Mouse (Mus musculus) heart, adult 2 months (tissue): ENCODE measurements around the gene B3galt6. TPM values are rescaled to one million over a fixed set of nuclear protein-coding genes. Genes with fewer than 3 reads are reported as not detected.

Experiments used
- DNase-seq, 2 experiments: peaks; one replicate each; pipeline ENCODE4 v3.0.0; 2021
- H3K27ac ChIP-seq: fragments of 200-600 bp; 2 replicates; pipeline ENCODE4 v1.8.1; 2022
- H3K27me3 ChIP-seq: fragments of 200-500 bp; 2 replicates; pipeline ENCODE4 v1.6.1; 2012; ENCODE audit warnings: mild to moderate bottlenecking, low read length, inconsistent platforms, mixed read lengths; ENCODE audit not compliant: control insufficient read depth, insufficient read depth
- H3K36me3 ChIP-seq: fragments of 200-500 bp; 2 replicates; pipeline ENCODE4 v1.6.1; 2012; ENCODE audit warnings: low read length, inconsistent platforms; ENCODE audit not compliant: control insufficient read depth, insufficient read depth
- H3K4me1 ChIP-seq: fragments of 200-500 bp; 2 replicates; pipeline ENCODE4 v1.6.1; 2011; ENCODE audit warnings: low read length; ENCODE audit not compliant: control insufficient read depth, insufficient read depth
- H3K4me3 ChIP-seq: fragments of 200-600 bp; 2 replicates; pipeline ENCODE4 v1.8.1; 2022
- H3K79me2 ChIP-seq: fragments of 200-500 bp; replicated peaks from 2 replicates; pipeline ENCODE4 v1.6.1; 2012; ENCODE audit warnings: mild to moderate bottlenecking, inconsistent platforms, low read length, moderate library complexity, mixed read lengths; ENCODE audit not compliant: control insufficient read depth, insufficient read depth
- H3K9ac ChIP-seq: fragments of 200-500 bp; 2 replicates; pipeline ENCODE4 v1.6.1; 2012; ENCODE audit warnings: low read depth, mild to moderate bottlenecking, control low read depth, inconsistent platforms, low read length, mixed read lengths
- CTCF ChIP-seq: fragments of 200-600 bp; IDR thresholded peaks from 2 replicates; pipeline ENCODE4 v1.8.1; 2022; ENCODE audit warnings: antibody characterized with exemption, mild to moderate bottlenecking, moderate library complexity
- EP300 ChIP-seq: fragments of 200-500 bp; IDR thresholded peaks from 2 replicates; pipeline ENCODE4 v1.6.1; 2011; ENCODE audit warnings: low read depth, low read length, control low read depth; ENCODE audit not compliant: insufficient read depth
- POLR2A ChIP-seq: fragments of 200-500 bp; IDR thresholded peaks from 2 replicates; pipeline ENCODE4 v1.6.1; 2011; ENCODE audit warnings: mild to moderate bottlenecking, low read depth, low read length, control low read depth; ENCODE audit not compliant: insufficient read depth
- WGBS: fragments of 180-500 bp; shearing (Covaris S2); methylation state at CpG from one replicate; pipeline ENCODE4 v1.1.7; 2018; 5-methylcytosine and 5-hydroxymethylcytosine counted together
- intact Hi-C: fragments of 180-260 bp; cut with DNase I; formaldehyde crosslinking; loops from one replicate; pipeline ENCODE4 v1.15.1; 2025
- polyA plus RNA-seq: library from polyadenylated mRNA; depleted of rRNA; stranded (reverse); fragments of >200 nt; gene quantifications from 2 replicates; pipeline ENCODE4 v1.2.3, GENCODE M21; 2012
- total RNA-seq, 2 experiments: library from RNA; stranded (reverse); gene quantifications; 2 replicates each; pipeline ENCODE4 v1.2.3; 2021

The B3galt6 gene
- total and polyA plus RNA-seq, 3 experiments = 2.5 to 3.0 (median 2.7) TPM

GRCm38 (mm10) chr4:155991211-155991907 is 1.1 kb downstream of the B3galt6 start:
- intact Hi-C loops = loop anchor here (1.0 to 5.0 kb wide), 5 partner anchors 33 to 124 kb away; partner anchors contain the start of genes 9430015G10Rik, Cptp, Ints11 and Ube2j2
- 79% methylated on average over 22 of the region's 22 CpGs for WGBS
- DNase-seq = peak in 1 of 2 experiments; percentile 8
- Histone ChIP-seq H3K36me3 (peaks cover 4% of the 10 kb centered on the region; the same call in 1 of the 2 replicates), H3K27me3 (no peaks in the 10 kb centered on the region), H3K4me1 (peaks cover 8% of the 10 kb centered on the region), H3K79me2 (peaks cover 5% of the 10 kb centered on the region; the same call in 1 of the 2 replicates), H3K4me3 (peak overlapping the region; percentile 68), H3K9ac (peak overlapping the region; percentile 94), H3K27ac (no peak overlapping the region)
- TF ChIP-seq CTCF = no peak
- no peak for TF ChIP-seq POLR2A
- TF ChIP-seq EP300 = no peak

DNA sequence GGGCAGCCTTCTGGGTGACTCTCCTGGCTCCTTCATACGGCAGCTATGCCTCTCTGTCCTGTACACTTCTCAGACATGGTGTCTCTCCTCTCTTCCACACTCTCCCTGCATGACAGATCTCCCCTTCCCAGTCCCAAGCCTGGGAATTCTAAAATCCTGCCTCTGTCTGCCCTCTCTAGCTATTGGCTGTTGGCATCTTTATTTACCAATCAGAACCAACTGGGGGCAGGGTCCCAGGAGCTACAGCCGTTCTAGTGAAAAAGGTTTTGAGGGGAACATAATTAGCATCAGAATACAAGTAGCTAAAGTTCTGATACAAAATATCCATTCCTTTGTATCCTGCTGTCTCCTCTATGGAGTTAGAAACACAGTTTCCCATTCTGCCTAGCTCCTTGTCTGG is 8.7 kb downstream of the B3galt6 start:
- intact Hi-C loops = no loop called here
- TF ChIP-seq POLR2A = no peak
- TF ChIP-seq EP300 = no peak
- no peak for TF ChIP-seq CTCF
- Histone ChIP-seq H3K4me3 (no peak overlapping the region), H3K9ac (no peak overlapping the region), H3K27me3 (no peaks in the 10 kb centered on the region), H3K27ac (no peak overlapping the region), H3K36me3 (no peaks in the 10 kb centered on the region), H3K4me1 (no peaks in the 10 kb centered on the region), H3K79me2 (no peaks in the 10 kb centered on the region)
- DNase-seq = no peak
- WGBS = 24% methylated on average over 2 of the region's 2 CpGs

GRCm38 (mm10) chr4:155981436-155982082 is 10.9 kb downstream of the B3galt6 start:
- Histone ChIP-seq H3K36me3 (no peaks in the 10 kb centered on the region), H3K4me3 (no peak overlapping the region), H3K27me3 (no peaks in the 10 kb centered on the region), H3K27ac (no peak overlapping the region), H3K79me2 (no peaks in the 10 kb centered on the region), H3K4me1 (no peaks in the 10 kb centered on the region), H3K9ac (no peak overlapping the region)
- 66% methylated on average over 12 of the region's 12 CpGs for WGBS
- TF ChIP-seq CTCF (no peak), EP300 (no peak), POLR2A (no peak)
- DNase-seq = no peak
- intact Hi-C loops = no loop called here

DNA sequence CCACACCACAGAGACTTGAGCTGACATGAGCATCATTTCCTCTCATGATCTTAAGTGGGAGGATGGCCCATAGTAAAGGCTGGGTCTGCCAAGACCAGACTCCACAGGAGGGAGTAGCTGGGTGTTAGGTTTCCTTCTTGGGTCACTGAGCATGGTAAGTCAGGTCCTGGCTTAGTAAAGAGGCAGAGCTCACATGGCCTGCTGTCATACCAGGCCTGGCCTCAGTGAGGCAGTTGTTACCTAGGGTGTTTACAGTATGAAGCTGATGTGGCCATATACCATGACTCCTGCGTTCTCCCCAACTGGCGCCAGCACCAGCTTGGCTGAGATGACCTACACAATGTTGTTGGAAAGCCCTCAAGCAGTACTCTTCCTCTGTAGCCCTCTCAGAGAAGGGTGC is 19.2 kb downstream of the B3galt6 start:
- intact Hi-C loops = no loop called here
- no peak for DNase-seq
- Histone ChIP-seq H3K79me2 (no peaks in the 10 kb centered on the region), H3K36me3 (no peaks in the 10 kb centered on the region), H3K27me3 (no peaks in the 10 kb centered on the region), H3K4me3 (no peak overlapping the region), H3K9ac (no peak overlapping the region), H3K4me1 (no peaks in the 10 kb centered on the region), H3K27ac (no peak overlapping the region)
- 73% methylated on average over 2 of the region's 2 CpGs for WGBS
- no peak for TF ChIP-seq CTCF
- no peak for TF ChIP-seq EP300
- no peak for TF ChIP-seq POLR2A

GRCm38 (mm10) chr4:155972651-155973050 is 19.8 kb downstream of the B3galt6 start:
- no peak for TF ChIP-seq CTCF
- no peak for TF ChIP-seq EP300
- no peak for TF ChIP-seq POLR2A
- no peak overlapping the region for H3K27ac ChIP-seq
- no peak for DNase-seq
- H3K9ac ChIP-seq = no peak overlapping the region
- WGBS = 67% methylated on average over 6 of the region's 6 CpGs
- H3K4me1 ChIP-seq = no peaks in the 10 kb centered on the region
- no peak overlapping the region for H3K4me3 ChIP-seq
- H3K36me3 ChIP-seq = no peaks in the 10 kb centered on the region
- H3K79me2 ChIP-seq = no peaks in the 10 kb centered on the region
- intact Hi-C loops = no loop called here
- no peaks in the 10 kb centered on the region for H3K27me3 ChIP-seq

DNA sequence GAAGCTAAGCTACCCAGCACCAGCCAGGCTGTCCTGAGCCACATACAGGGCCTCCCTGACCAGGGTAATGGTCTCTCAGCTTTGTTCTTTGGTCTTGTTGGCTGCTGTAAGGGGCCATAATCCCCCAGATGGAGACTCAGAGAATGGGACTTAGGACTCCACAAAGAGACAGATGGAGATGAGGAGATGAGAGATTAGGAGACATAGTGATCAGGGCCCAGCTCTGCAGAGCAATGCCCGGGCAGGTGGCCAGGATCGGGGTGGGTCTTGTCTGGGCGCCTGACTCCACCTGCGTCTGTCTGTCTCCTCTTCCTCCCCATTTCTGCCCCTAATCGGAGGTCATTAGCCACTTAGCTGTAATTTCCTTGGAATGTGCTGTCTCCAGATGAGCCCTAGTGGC is 22.2 kb downstream of the B3galt6 start:
- intact Hi-C loops = no loop called here
- H3K9ac ChIP-seq = no peak overlapping the region
- no peaks in the 10 kb centered on the region for H3K4me1 ChIP-seq
- H3K27me3 ChIP-seq = no peaks in the 10 kb centered on the region
- H3K4me3 ChIP-seq = no peak overlapping the region
- no peaks in the 10 kb centered on the region for H3K79me2 ChIP-seq
- no peak for DNase-seq
- no peaks in the 10 kb centered on the region for H3K36me3 ChIP-seq
- H3K27ac ChIP-seq = no peak overlapping the region
- TF ChIP-seq POLR2A (no peak), CTCF (no peak), EP300 (no peak)
- WGBS = 85% methylated on average over 5 of the region's 5 CpGs
